ENCODE assay signal across 8 mouse cellular contexts in genomic region chr1:24677706-24678105, GRCm38 (mm10). TPM values are rescaled to one million over a fixed set of nuclear protein-coding genes. Genes with fewer than 3 reads are reported as not detected.
DNase-seq lines count a peak whose midpoint lies in the region; ATAC-seq and TF ChIP-seq lines count a peak whose summit lies in the region.

No protein-coding gene starts in this region.

- H3K27me3 ChIP-seq in heart, embryonic 16.5 days (ENCODE audit: control insufficient read depth, insufficient read depth, low read length) = no peaks in the 10 kb centered on the region
- H3K27me3 ChIP-seq in limb, embryonic 13.5 days = no peaks in the 10 kb centered on the region

- DNase-seq in lung, adult 2 months = peak; percentile 13
- DNase-seq in lung, postnatal 25 days (ENCODE audit: low spot score) = no peak
- peak; percentile 5 for DNase-seq in retina, embryonic 14.5 days (ENCODE audit: low spot score)
- DNase-seq in urinary bladder, postnatal 36 days (ENCODE audit: low spot score in 2 of 2) = no peak
- DNase-seq in gastrocnemius, postnatal 10 days = no peak

- peak overlapping the region; percentile 88 for H3K27ac ChIP-seq in brown adipose tissue, adult 24 weeks (replicated peaks; ENCODE audit: low read depth, low read length)
- no peak overlapping the region for H3K27ac ChIP-seq in heart, embryonic 16.5 days (ENCODE audit: low read length)
- H3K27ac ChIP-seq in limb, embryonic 13.5 days = no peak overlapping the region

- no peak for ATAC-seq in heart, embryonic 16.5 days (replicated peaks; ENCODE audit: extremely low read depth, insufficient read depth, low FRiP score)
- 0 out of 2 replicates have a peak, but pooled peaks have one; percentile 2 for ATAC-seq in limb, embryonic 13.5 days (ENCODE audit: low FRiP score, low read depth)

- peak overlapping the region; percentile 95 for H3K4me3 ChIP-seq in lung, adult 2 months (replicated peaks; ENCODE audit: extremely low read depth, low read depth, low read length)
- peak overlapping the region; percentile 91 for H3K4me3 ChIP-seq in brown adipose tissue, adult 24 weeks (ENCODE audit: insufficient read depth, low read depth, low read length)
- H3K4me3 ChIP-seq in heart, embryonic 16.5 days (ENCODE audit: low read length) = peak overlapping the region; percentile 63
- H3K4me3 ChIP-seq in limb, embryonic 13.5 days = peak overlapping the region; percentile 77

- H3K9ac ChIP-seq in heart, embryonic 16.5 days (ENCODE audit: low read length) = peak overlapping the region; percentile 85
- H3K9ac ChIP-seq in limb, embryonic 13.5 days = peak overlapping the region; percentile 84; the same call in 1 of the 2 replicates

- peak overlapping the region; percentile 82 for H3K4me2 ChIP-seq in heart, embryonic 16.5 days (ENCODE audit: low read depth, low read length)
- H3K4me2 ChIP-seq in limb, embryonic 13.5 days (replicated peaks) = peak overlapping the region; percentile 69

- TF ChIP-seq POLR2A in lung, adult 2 months (IDR thresholded peaks at IDR 0.05; ENCODE audit: borderline replicate concordance, extremely low read depth, low read depth, low read length) = no peak

- no peak for TF ChIP-seq CTCF in lung, adult 2 months (IDR thresholded peaks at IDR 0.05; ENCODE audit: insufficient read depth, low read length)

- 36% methylated on average over 9 of the region's 9 CpGs for WGBS in lung, adult 2 months
- WGBS in heart, embryonic 16.5 days = 68% methylated on average over 9 of the region's 9 CpGs
- WGBS in limb, embryonic 13.5 days = 82% methylated on average over 9 of the region's 9 CpGs

- no peaks in the 10 kb centered on the region for H3K9me3 ChIP-seq in heart, embryonic 16.5 days (replicated peaks; ENCODE audit: control insufficient read depth, low read length)
- no peaks in the 10 kb centered on the region for H3K9me3 ChIP-seq in limb, embryonic 13.5 days

- H3K36me3 ChIP-seq in heart, embryonic 16.5 days (ENCODE audit: control insufficient read depth, insufficient read depth) = no peaks in the 10 kb centered on the region
- no peaks in the 10 kb centered on the region for H3K36me3 ChIP-seq in limb, embryonic 13.5 days

- H3K4me1 ChIP-seq in lung, adult 2 months (ENCODE audit: control insufficient read depth, insufficient read depth, low read length) = no peaks in the 10 kb centered on the region
- H3K4me1 ChIP-seq in brown adipose tissue, adult 24 weeks (ENCODE audit: control insufficient read depth, insufficient read depth, insufficient read length, low read length) = peaks cover 6% of the 10 kb centered on the region; the same call in 1 of the 2 replicates
- H3K4me1 ChIP-seq in heart, embryonic 16.5 days (ENCODE audit: control insufficient read depth, insufficient read depth, low read length) = peaks cover 6% of the 10 kb centered on the region
- H3K4me1 ChIP-seq in limb, embryonic 13.5 days = peaks cover 6% of the 10 kb centered on the region

RNA-seq across cellular contexts. Expression of gene Lmbrd1, which starts 0.7 kb away (rescaled TPM):
- 16.7 and 34.1 TPM in 2 replicates for polyA plus RNA-seq in lung, adult 2 months (2012; rRNA removed)
- polyA plus RNA-seq in brown adipose tissue, adult 24 weeks (2012; ENCODE audit: insufficient read depth, insufficient read length, missing spikeins) = 43.1 and 58.2 TPM in 2 replicates
- 26.5 and 29.8 TPM in 2 replicates for polyA plus RNA-seq in heart, embryonic 16.5 days (2015; fragmentation: Nextera tagmentation; extraction: Ambion mirVana)
- polyA plus RNA-seq in limb, embryonic 13.5 days (2015; fragmentation: Nextera tagmentation; extraction: Ambion mirVana) = 28.7 and 36.3 TPM in 2 replicates
- 10 to 100 TPM; 30.3 to 30.4 TPM for total RNA-seq in gastrocnemius, postnatal 10 days (2021)

Comparison
In these comparisons a context has a peak if more than half of its experiments do, and no peak if none do; other contexts are left out.
1. DNase-seq: peak in lung, adult 2 months (single experiment) and retina, embryonic 14.5 days (single experiment); none in lung, postnatal 25 days (single experiment), urinary bladder, postnatal 36 days (0 of 2) and gastrocnemius, postnatal 10 days (single experiment).
2. Peak in every context shown above with its lines, with median percentiles within 50 percentile points of each other: H3K4me3 ChIP-seq.